ENCODE assay signal across 21 mouse cellular contexts in the genomic region with DNA sequence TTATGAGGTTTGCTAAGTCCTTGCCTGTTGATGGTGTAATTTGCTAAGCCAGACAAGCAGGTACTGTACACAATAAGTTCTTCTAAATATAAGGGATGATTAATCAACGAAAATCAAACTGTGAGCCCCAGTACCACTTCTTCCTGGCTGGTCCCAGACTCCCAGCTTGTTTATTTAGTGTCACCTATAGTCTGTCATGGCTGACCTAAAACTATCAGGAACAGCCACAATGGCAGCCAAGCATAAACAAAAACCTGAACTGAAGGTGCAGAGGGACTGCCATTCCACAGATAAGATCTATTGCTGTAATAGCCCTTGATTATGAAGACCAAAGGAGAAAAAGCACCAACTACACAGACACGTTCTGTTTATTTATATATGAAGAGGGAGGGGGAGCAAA.
DNase-seq lines count a peak whose midpoint lies in the region; ATAC-seq and TF ChIP-seq lines count a peak whose summit lies in the region.
"Had no signal": no experiment of that assay in that cellular context is flagged by ENCODE, and none has a peak within 500 bp of the region (broad histone marks: within the 10 kb centered on the region; RNA-seq: fewer than 3 reads in every experiment).

No protein-coding gene starts in this region.

- no peak overlapping the region for H3K27ac ChIP-seq in hindbrain, embryonic 10.5 days
- H3K27ac ChIP-seq in hindbrain, embryonic 11.5 days (ENCODE audit: low read depth, low read length) = no peak overlapping the region
- no peak overlapping the region for H3K27ac ChIP-seq in liver, postnatal 0 days (ENCODE audit: low read depth)
- no peak overlapping the region for H3K27ac ChIP-seq in liver, embryonic 12.5 days
- H3K27ac ChIP-seq in embryonic facial prominence, embryonic 10.5 days (replicated peaks) = no peak overlapping the region
- H3K27ac ChIP-seq in hindbrain, embryonic 15.5 days (replicated peaks) = 0 out of 2 replicates have a peak overlapping the region, but pooled peaks have one; percentile 2
- H3K27ac ChIP-seq: embryonic facial prominence, embryonic 13.5 days; forebrain, embryonic 13.5 days; heart, adult 2 months; limb, embryonic 10.5 days had no signal

- H3K9ac ChIP-seq in hindbrain, embryonic 11.5 days (ENCODE audit: low read depth, low read length) = no peak overlapping the region
- no peak overlapping the region for H3K9ac ChIP-seq in liver, postnatal 0 days (replicated peaks)
- no peak overlapping the region for H3K9ac ChIP-seq in liver, embryonic 12.5 days
- no peak overlapping the region for H3K9ac ChIP-seq in hindbrain, embryonic 15.5 days
- H3K9ac ChIP-seq: embryonic facial prominence, embryonic 13.5 days; forebrain, embryonic 13.5 days had no signal

- H3K4me3 ChIP-seq in hindbrain, embryonic 10.5 days = no peak overlapping the region
- H3K4me3 ChIP-seq in hindbrain, embryonic 11.5 days (ENCODE audit: low read depth, low read length) = no peak overlapping the region
- H3K4me3 ChIP-seq in liver, postnatal 0 days (ENCODE audit: low read depth, low read length) = no peak overlapping the region
- no peak overlapping the region for H3K4me3 ChIP-seq in liver, embryonic 12.5 days
- H3K4me3 ChIP-seq in embryonic facial prominence, embryonic 10.5 days = no peak overlapping the region
- H3K4me3 ChIP-seq in hindbrain, embryonic 15.5 days = no peak overlapping the region
- H3K4me3 ChIP-seq: embryonic facial prominence, embryonic 13.5 days; forebrain, embryonic 13.5 days; heart, adult 2 months; limb, embryonic 10.5 days had no signal

- 0 out of 2 replicates have a peak, but pooled peaks cover 4% of the 10 kb centered on the region for H3K4me1 ChIP-seq in hindbrain, embryonic 10.5 days (replicated peaks)
- H3K4me1 ChIP-seq in hindbrain, embryonic 11.5 days (replicated peaks; ENCODE audit: control insufficient read depth, insufficient read depth, low read length) = no peaks in the 10 kb centered on the region
- peaks cover 7% of the 10 kb centered on the region; the same call in 1 of the 2 replicates for H3K4me1 ChIP-seq in liver, postnatal 0 days (ENCODE audit: insufficient read depth)
- no peaks in the 10 kb centered on the region for H3K4me1 ChIP-seq in liver, embryonic 12.5 days
- H3K4me1 ChIP-seq in embryonic facial prominence, embryonic 10.5 days = peaks cover 19% of the 10 kb centered on the region
- H3K4me1 ChIP-seq in hindbrain, embryonic 15.5 days (replicated peaks) = peaks cover 4% of the 10 kb centered on the region; the same call in 1 of the 2 replicates
- H3K4me1 ChIP-seq: forebrain, embryonic 13.5 days; limb, embryonic 10.5 days had no signal

- 54% methylated on average over 2 of the region's 2 CpGs for WGBS in hindbrain, embryonic 10.5 days
- WGBS in hindbrain, embryonic 11.5 days = 50% methylated on average over 2 of the region's 2 CpGs
- 14% methylated on average over 2 of the region's 2 CpGs for WGBS in liver, postnatal 0 days (ENCODE audit: insufficient replicate concordance)
- WGBS in liver, embryonic 12.5 days (ENCODE audit: insufficient replicate concordance) = 23% methylated on average over 2 of the region's 2 CpGs
- WGBS in embryonic facial prominence, embryonic 10.5 days = 27% methylated on average over 2 of the region's 2 CpGs
- WGBS in hindbrain, embryonic 15.5 days = 44% methylated on average over 2 of the region's 2 CpGs

- DNase-seq in hindbrain, embryonic 10.5 days (ENCODE audit: low spot score) = peak; percentile 8
- DNase-seq in hindbrain, embryonic 11.5 days (ENCODE audit: low spot score) = no peak
- no peak for DNase-seq in liver, postnatal 0 days
- peak; percentile 44 for DNase-seq in embryonic facial prominence, embryonic 10.5 days (ENCODE audit: low spot score)
- no peak for DNase-seq in spleen, postnatal 10 days (ENCODE audit: low spot score in 2 of 2)
- DNase-seq: adrenal gland, postnatal 14 days; cerebellum, adult 2 months; cerebellum, postnatal 36 days; gastrocnemius, postnatal 36 days; heart, adult 2 months; kidney, postnatal 10 days; liver; thymus, adult 18-20 months; thymus, postnatal 36 days had no signal

- no peak for TF ChIP-seq CTCF in liver, postnatal 0 days (IDR thresholded peaks at IDR 0.05; ENCODE audit: low read depth)

- H3K36me3 ChIP-seq in hindbrain, embryonic 10.5 days = no peaks in the 10 kb centered on the region
- H3K36me3 ChIP-seq in hindbrain, embryonic 11.5 days (ENCODE audit: control insufficient read depth, insufficient read depth, low read length) = no peaks in the 10 kb centered on the region
- H3K36me3 ChIP-seq in liver, postnatal 0 days (replicated peaks; ENCODE audit: insufficient read depth, low read length) = no peaks in the 10 kb centered on the region
- no peaks in the 10 kb centered on the region for H3K36me3 ChIP-seq in liver, embryonic 12.5 days
- no peaks in the 10 kb centered on the region for H3K36me3 ChIP-seq in embryonic facial prominence, embryonic 10.5 days (replicated peaks)
- no peaks in the 10 kb centered on the region for H3K36me3 ChIP-seq in hindbrain, embryonic 15.5 days
- H3K36me3 ChIP-seq: embryonic facial prominence, embryonic 13.5 days; limb, embryonic 10.5 days had no signal

- TF ChIP-seq EP300 in liver, postnatal 0 days (IDR thresholded peaks at IDR 0.05; ENCODE audit: low read depth) = no peak

- no peaks in the 10 kb centered on the region for H3K9me3 ChIP-seq in hindbrain, embryonic 10.5 days
- no peaks in the 10 kb centered on the region for H3K9me3 ChIP-seq in hindbrain, embryonic 11.5 days (ENCODE audit: control insufficient read depth, low read length)
- H3K9me3 ChIP-seq in liver, postnatal 0 days (ENCODE audit: low read length) = no peaks in the 10 kb centered on the region
- H3K9me3 ChIP-seq in liver, embryonic 12.5 days (replicated peaks) = no peaks in the 10 kb centered on the region
- H3K9me3 ChIP-seq in embryonic facial prominence, embryonic 10.5 days = no peaks in the 10 kb centered on the region
- no peaks in the 10 kb centered on the region for H3K9me3 ChIP-seq in hindbrain, embryonic 15.5 days
- H3K9me3 ChIP-seq: embryonic facial prominence, embryonic 13.5 days; forebrain, embryonic 13.5 days; limb, embryonic 10.5 days had no signal

- H3K4me2 ChIP-seq in hindbrain, embryonic 11.5 days (replicated peaks; ENCODE audit: low read depth, low read length) = no peak overlapping the region
- peak overlapping the region; percentile 7; the same call in 1 of the 2 replicates for H3K4me2 ChIP-seq in liver, postnatal 0 days (ENCODE audit: low read depth, low read length)
- H3K4me2 ChIP-seq in liver, embryonic 12.5 days = no peak overlapping the region
- H3K4me2 ChIP-seq in hindbrain, embryonic 15.5 days = no peak overlapping the region
- H3K4me2 ChIP-seq: embryonic facial prominence, embryonic 13.5 days; forebrain, embryonic 13.5 days; midbrain, embryonic 11.5 days had no signal

- no peaks in the 10 kb centered on the region for H3K27me3 ChIP-seq in hindbrain, embryonic 10.5 days (ENCODE audit: insufficient read depth, poor library complexity, severe bottlenecking)
- no peaks in the 10 kb centered on the region for H3K27me3 ChIP-seq in hindbrain, embryonic 11.5 days (ENCODE audit: control insufficient read depth, insufficient read depth, low read length)
- H3K27me3 ChIP-seq in liver, postnatal 0 days (ENCODE audit: insufficient read depth, low read length) = no peaks in the 10 kb centered on the region
- no peaks in the 10 kb centered on the region for H3K27me3 ChIP-seq in liver, embryonic 12.5 days (replicated peaks)
- H3K27me3 ChIP-seq in embryonic facial prominence, embryonic 10.5 days (replicated peaks; ENCODE audit: low read depth, poor library complexity, severe bottlenecking) = no peaks in the 10 kb centered on the region
- H3K27me3 ChIP-seq in hindbrain, embryonic 15.5 days = no peaks in the 10 kb centered on the region
- H3K27me3 ChIP-seq: embryonic facial prominence, embryonic 13.5 days; forebrain, embryonic 13.5 days had no signal

- ATAC-seq in hindbrain, embryonic 11.5 days (ENCODE audit: low FRiP score) = no peak
- no peak for ATAC-seq in liver, postnatal 0 days
- ATAC-seq in liver, embryonic 12.5 days = no peak
- no peak for ATAC-seq in hindbrain, embryonic 15.5 days (ENCODE audit: low FRiP score, low read depth)
- ATAC-seq: CD4-positive, CD25-positive, alpha-beta regulatory T cell, adult 4 months; forebrain, embryonic 13.5 days had no signal

Comparison
In these comparisons a context has a peak if more than half of its experiments do, and no peak if none do; other contexts are left out.
1. DNase-seq: peak in hindbrain, embryonic 10.5 days (single experiment) and embryonic facial prominence, embryonic 10.5 days (single experiment); none in hindbrain, embryonic 11.5 days (single experiment), liver, postnatal 0 days (single experiment) and spleen, postnatal 10 days (0 of 2).